Mouse (Mus musculus) c-Kit-positive CD71-positive TER-119-negative erythroid progenitor cells, embryonic 14.5 days (primary cell): ENCODE measurements around the gene Dbi.

ENCODE experiments used
- DNase-seq: peaks from one replicate; pipeline ENCODE4 v3.0.0-alpha.2; 2013; ENCODE audit warnings: low read depth

Dbi gene

GRCm38 (mm10) chr1:120083921-120084517 is 36.9 kb downstream of the Dbi start:
- DNase-seq = no peak

GRCm38 (mm10) chr1:120082957-120083585 is 37.8 kb downstream of the Dbi start:
- DNase-seq = no peak

DNA sequence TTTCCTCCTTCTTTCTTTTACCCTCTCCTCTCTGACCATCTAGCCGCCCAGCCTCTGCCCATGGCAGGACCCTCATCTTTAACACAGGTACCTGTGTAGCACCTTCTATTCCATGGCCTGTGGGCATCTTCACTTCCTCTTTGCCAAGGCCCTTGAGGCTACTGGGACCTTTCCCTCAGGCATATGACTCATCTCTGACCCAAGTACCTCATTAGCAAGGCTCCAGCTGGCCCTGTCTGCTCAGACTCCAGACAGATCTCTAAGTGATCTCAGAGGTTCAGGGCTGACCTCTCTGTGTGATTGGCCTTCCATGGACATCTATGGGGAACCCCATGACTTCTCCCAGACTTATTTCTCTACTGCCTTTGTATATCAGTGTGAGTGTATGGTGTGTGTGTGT is 40.2 kb downstream of the Dbi start:
- DNase-seq = no peak

DNA sequence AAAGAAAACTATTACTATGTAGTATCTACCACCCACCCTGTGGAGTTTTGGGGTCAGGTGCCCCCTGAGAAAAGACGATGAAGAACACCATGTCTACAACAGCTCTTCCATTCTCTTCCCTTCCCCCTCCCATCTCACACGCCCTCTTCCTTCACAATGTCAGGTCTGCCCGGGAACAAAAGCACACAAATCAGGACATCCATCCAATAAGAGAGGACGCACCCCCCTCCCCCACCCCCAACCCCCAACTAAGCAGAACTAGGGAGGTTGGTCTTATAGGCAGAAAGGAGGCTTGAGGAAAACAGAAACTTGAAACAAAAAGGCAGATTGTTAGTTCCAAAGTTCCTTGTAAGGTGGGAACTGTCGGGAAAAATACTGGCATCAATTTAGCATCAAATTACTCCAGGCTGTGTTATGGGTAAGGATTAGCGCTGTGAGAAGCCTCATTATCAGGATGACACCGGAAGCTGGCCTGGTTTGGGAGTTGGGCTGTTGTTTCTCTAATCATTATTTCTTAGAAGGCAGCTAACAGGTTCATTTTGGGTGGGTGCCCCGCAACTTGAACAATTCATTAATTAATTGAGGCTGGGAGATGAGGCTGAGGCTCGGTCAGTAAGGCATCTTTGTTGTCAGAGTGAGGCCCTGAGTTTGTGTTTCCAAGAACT is 43.0 kb downstream of the Dbi start:
- DNase-seq = no peak

DNA sequence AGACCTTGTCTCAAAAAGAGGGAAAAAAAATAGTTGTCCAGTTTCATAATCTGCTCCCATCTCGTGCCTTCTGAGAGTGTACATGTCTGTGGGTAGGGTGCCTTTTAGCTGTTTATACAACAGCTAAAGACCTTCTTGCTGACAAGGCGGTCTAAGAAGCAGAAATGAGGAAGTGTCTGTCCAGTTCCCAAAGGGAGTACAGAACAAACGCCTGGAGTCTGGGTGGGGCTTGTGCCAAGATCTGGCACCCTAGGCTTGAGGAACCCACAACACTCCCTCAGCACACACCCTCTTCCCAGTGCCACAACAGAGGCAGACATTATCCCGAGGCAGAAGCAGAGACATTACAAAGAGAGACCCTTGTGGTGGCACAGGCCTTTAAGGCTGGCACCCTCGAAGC is 45.4 kb downstream of the Dbi start:
- DNase-seq = no peak

GRCm38 (mm10) chr1:120074931-120075330 is 45.9 kb downstream of the Dbi start:
- DNase-seq = no peak

GRCm38 (mm10) chr1:120074307-120074702 is 46.6 kb downstream of the Dbi start:
- no peak for DNase-seq

DNA sequence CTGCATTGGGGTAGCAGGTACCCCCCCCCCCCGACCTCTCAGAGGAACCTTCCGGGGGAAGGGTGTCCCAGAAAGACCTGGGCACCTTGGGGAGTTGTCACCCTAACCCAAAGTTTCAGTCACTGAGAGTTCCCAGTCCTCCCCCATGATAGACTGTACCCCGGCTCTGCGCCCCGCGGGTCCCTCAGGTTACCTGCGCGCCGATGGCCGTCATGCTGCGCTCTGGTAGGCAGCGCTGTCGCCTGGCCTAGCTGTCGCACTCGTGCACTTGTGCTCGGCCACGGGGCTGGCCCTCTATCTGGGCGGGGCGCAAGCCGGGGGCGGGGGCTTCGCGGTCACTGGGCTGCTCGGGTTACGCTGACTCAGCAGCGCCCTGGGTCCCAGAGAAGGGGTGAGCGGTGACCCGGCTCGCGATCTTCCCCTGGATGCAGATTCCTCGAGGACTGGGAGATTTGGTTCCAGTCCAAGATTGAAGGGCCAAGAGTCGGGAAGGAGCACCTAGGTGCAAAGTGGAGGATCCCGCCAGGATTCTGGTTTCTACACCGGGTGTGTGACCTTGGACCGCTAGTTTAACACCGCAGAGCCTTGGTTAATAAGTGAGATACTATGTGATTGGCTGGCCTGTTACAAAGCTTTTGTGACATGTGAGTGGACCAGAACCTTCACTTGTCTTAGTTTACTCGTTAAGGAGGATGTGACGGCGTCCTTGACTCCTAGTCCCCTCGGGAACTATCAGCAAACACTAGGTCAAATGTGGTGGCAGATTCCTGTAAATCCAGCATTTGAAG is 47.2 kb downstream of the Dbi start, which contains the start of gene Tmem37:
Gene Tmem37 (minus strand): TSS at position 556 of the 788 bp plus-strand sequence.
- DNase-seq = no peak

- no peak for DNase-seq
Measured at GRCm38 (mm10) chr1:120072900-120073299, 48.0 kb downstream of the Dbi start.

- DNase-seq = no peak
Measured at GRCm38 (mm10) chr1:120071133-120071532, 49.7 kb downstream of the Dbi start.

DNA sequence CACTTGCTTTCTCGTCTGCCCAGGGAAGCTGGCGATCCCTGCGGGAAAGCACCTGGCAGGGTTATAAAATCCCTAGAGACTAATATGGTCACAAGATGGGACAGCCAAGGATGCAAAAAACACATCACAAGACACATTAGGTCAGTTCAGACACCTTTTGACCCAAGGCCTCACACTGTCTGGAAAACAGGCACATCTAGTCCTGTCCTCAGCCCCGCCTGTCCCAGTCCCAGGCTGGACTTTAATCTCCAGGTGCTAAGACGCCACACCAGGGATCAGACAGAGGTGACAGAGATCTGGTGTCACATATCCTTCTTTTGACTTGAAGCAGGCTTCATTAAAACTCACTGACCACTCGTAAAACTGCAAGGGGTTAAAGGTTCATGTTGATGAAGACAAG is 50.7 kb downstream of the Dbi start:
- no peak for DNase-seq

DNA sequence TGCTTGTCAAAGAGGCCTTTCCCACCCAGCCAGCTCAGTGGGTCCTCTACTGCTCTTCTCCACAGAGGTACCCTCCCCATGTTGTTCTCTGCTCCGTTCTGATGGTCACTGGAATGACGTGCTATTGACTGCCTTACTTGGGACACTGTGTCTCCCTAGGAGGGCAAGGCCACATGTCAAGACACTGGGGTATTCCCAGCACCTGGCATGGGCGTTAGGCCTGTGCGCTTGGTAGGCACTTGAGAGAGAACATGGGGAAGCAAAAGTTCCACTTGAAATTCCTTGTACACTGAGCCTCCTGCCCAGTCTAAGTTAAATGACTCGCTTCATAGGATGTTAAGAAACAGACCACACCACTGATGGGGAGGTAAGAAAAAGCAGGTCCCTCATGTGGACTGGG is 51.8 kb downstream of the Dbi start:
- DNase-seq = no peak

DNA sequence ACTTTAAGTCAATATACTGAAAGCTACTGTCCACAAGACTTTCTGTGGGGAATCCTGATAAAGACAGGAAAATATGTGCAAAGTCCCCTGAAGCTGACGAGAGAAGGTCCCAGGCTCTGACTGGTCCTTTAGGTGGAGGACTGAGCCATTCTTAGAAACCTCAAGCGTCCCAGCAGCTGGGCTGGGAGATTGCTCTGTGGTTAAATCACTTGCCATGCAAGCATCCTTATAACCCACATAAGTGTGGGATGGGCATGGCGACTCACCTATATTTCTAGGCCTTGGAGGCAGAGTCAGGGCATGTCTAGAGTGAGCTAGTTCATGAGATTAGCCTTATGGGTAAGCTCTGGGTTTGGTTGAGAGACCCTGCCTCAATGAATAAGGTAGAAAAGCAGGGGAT is 54.3 kb downstream of the Dbi start:
- no peak for DNase-seq

DNA sequence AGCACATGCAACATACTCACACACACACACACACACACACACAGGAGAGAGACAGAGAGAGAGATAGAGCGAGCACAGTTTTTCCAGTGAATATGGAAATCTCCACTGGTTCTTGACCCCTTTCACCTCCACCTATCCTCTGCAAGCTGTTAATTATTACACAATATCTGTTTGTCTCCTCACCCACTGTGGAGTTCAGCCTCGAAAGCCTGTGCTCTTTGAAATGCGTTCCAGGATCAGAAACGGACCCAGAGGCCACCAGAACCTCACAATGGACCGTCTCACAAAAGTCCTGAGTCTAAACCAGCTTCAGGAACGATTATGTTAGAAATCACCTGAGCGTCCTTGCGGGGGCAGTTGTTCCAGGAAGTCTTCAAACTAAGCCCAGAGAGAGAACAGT is 54.7 kb downstream of the Dbi start:
- DNase-seq = no peak

DNA sequence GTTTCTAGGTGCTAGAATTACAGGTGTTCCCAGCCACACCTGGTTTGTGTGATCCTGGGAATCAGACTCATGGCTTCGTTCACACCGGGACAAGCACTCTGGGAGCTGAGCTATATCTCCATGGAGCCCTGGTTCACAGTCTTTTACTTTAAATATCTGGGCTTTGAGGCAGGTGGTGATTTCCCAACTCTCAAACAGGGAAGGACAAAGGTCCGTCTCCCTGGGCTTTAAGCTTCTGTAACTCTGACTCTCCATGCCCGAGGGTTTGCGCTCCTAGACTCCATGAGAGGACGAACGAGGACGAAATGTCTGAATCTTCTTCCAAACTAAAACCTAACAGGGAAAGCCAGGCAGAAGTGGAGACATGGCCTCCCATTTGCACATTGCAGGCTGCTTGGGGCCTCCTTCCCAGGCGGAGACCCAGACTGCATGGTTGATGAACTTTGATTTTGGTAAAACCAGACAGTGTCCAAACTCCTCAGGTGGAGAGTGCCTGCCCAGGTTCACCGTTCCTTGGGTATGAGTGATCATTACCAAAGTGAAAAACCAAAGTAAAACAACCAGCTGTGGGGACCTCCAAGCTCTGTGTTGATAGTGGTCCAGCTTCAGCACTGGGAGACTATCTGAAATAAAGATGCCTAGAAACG is 56.7 kb downstream of the Dbi start:
- no peak for DNase-seq
